In genomic region chr8:120986022-120986421, GRCm38 (mm10) we compare ENCODE assay signal across 23 mouse cellular contexts.
DNase-seq lines count a peak whose midpoint lies in the region; TF ChIP-seq lines count a peak whose summit lies in the region.
"Had no signal": no experiment of that assay in that cellular context is flagged by ENCODE, and none has a peak within 500 bp of the region (broad histone marks: within the 10 kb centered on the region; RNA-seq: fewer than 3 reads in every experiment).

No protein-coding gene starts in this region.

- TF ChIP-seq POLR2A in lung, adult 2 months (IDR thresholded peaks at IDR 0.05; ENCODE audit: borderline replicate concordance, extremely low read depth, low read depth, low read length), result no peak

- peak; percentile 27 for DNase-seq in adrenal gland, postnatal 14 days
- no peak for DNase-seq in adrenal gland, adult 18-20 months (ENCODE audit: low spot score in 2 of 2)
- DNase-seq in lung, adult 18-20 months, result peak; percentile 13 to 15
- DNase-seq in lung, adult 2 months, result no peak
- DNase-seq in urinary bladder, postnatal 25 days (ENCODE audit: low spot score), result peak; percentile 34
- DNase-seq in urinary bladder, adult 2 months (ENCODE audit: low spot score), result no peak
- DNase-seq in cerebellum, postnatal 14 days, result no peak
- no peak for DNase-seq in spleen, adult 12 weeks (ENCODE audit: low spot score)
- DNase-seq: adrenal gland, adult 8-10 months; cerebellum, adult 9-11 months; gastrocnemius, postnatal 10 days; heart, adult 11 months; kidney, adult 8-10 months; kidney, postnatal 36 days; left cerebral cortex, postnatal 4 days; liver; right cerebral cortex, adult 18-20 months; thymus, adult 18-20 months; thymus, postnatal 4 days had no signal

- no peaks in the 10 kb centered on the region for H3K4me1 ChIP-seq in lung, adult 2 months (ENCODE audit: control insufficient read depth, insufficient read depth, low read length)
- H3K4me1 ChIP-seq: hindbrain, embryonic 10.5 days; midbrain, embryonic 15.5 days had no signal

- TF ChIP-seq CTCF in lung, adult 2 months (IDR thresholded peaks at IDR 0.05; ENCODE audit: insufficient read depth, low read length), result no peak

- 78% methylated on average over 7 of the region's 7 CpGs for WGBS in lung, adult 2 months

- no peak overlapping the region for H3K4me3 ChIP-seq in lung, adult 2 months (replicated peaks; ENCODE audit: extremely low read depth, low read depth, low read length)
- H3K4me3 ChIP-seq: embryonic facial prominence, embryonic 13.5 days; hindbrain, embryonic 10.5 days; midbrain, embryonic 15.5 days; neural tube, embryonic 15.5 days had no signal

Comparison
In these comparisons a context has a peak if more than half of its experiments do, and no peak if none do; other contexts are left out.
1. DNase-seq: peak in adrenal gland, postnatal 14 days (single experiment), lung, adult 18-20 months (2 of 2) and urinary bladder, postnatal 25 days (single experiment); none in adrenal gland, adult 18-20 months (0 of 2), lung, adult 2 months (single experiment), urinary bladder, adult 2 months (single experiment), cerebellum, postnatal 14 days (0 of 2) and spleen, adult 12 weeks (single experiment).